Mouse (Mus musculus): ENCODE results near the gene Slc25a39. TPM values are rescaled to one million over a fixed set of nuclear protein-coding genes. Genes with fewer than 3 reads are reported as not detected.
A peak's percentile ranks its signal among the peaks of the same experiment; 100 is the strongest.
"Not testable (repeated sequence)": the region's sequence is repeated elsewhere in the genome, so short reads cannot be mapped to it uniquely, and the experiment has no call there.

Gene Slc25a39
- polyA plus RNA-seq, 1 experiment = 1,128 TPM

DNA sequence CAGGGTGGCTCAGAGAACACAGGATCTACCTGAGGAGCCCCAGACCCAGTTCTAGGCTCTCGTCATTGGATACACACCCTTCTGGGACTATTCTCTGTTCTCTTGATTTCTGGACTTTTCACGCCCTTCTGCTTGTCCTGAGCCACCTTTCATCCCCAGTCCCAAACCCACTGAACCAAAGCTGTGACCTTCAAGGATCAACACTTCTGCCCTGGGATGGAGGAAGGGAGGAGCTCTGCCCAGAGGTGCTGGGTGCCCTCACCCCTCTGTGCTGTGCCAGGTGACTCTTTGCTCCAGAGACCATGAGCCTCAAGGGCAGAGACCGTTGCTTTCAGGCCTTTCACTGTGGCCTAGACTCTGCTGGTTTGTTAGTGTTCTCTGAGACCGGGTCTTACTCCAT is 38.5 kb downstream of the Slc25a39 start:
- H3K4me3 ChIP-seq (ENCODE audit: insufficient read depth, low read depth, low read length) = no peak overlapping the region
- WGBS = 45% methylated on average over 4 of the region's 4 CpGs
- H3K36me3 ChIP-seq (ENCODE audit: control insufficient read depth, insufficient read depth, low read length) = no peaks in the 10 kb centered on the region
- no peak for TF ChIP-seq POLR2A (IDR thresholded peaks at IDR 0.05; ENCODE audit: low read depth, low read length)
- TF ChIP-seq CTCF (conservative IDR thresholded peaks at IDR 0.05; ENCODE audit: insufficient read depth, insufficient read length, low read depth, low read length) = no peak
- H3K27ac ChIP-seq (ENCODE audit: insufficient read depth, low read depth, low read length) = peak overlapping the region; percentile 90
- H3K27me3 ChIP-seq (replicated peaks; ENCODE audit: control insufficient read depth, insufficient read depth, low read length) = no peaks in the 10 kb centered on the region
- peaks cover 12% of the 10 kb centered on the region; the same call in 1 of the 2 replicates for H3K4me1 ChIP-seq (ENCODE audit: control insufficient read depth, insufficient read depth, low read length)
- DNase-seq = peak; percentile 89

DNA sequence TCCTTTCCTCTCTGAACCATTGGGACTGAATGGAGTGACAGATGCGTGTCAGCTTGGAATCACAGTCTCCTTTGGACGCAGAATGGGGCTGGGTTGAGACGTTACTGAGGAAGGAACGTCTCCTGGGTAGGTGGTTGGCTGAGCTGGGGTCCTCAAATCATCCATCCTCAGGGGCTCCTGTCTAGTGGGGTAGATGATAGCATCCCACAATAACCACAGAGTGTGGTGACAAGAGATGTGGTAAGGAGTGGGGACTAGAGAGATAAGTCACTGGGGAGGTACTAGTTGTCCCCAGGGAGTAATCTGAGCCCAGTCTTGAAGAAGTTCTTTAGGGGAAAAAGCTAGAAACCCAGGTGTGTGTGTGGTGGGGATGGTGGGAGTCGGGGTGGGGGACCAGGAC is 39.4 kb downstream of the Slc25a39 start:
- H3K36me3 ChIP-seq (ENCODE audit: control insufficient read depth, insufficient read depth, low read length) = no peaks in the 10 kb centered on the region
- peak overlapping the region; percentile 61 for H3K27ac ChIP-seq (ENCODE audit: insufficient read depth, low read depth, low read length)
- H3K4me1 ChIP-seq (ENCODE audit: control insufficient read depth, insufficient read depth, low read length) = peaks cover 12% of the 10 kb centered on the region; the same call in 1 of the 2 replicates
- DNase-seq = no peak
- H3K27me3 ChIP-seq (replicated peaks; ENCODE audit: control insufficient read depth, insufficient read depth, low read length) = no peaks in the 10 kb centered on the region
- TF ChIP-seq POLR2A (IDR thresholded peaks at IDR 0.05; ENCODE audit: low read depth, low read length) (no peak), CTCF (conservative IDR thresholded peaks at IDR 0.05; ENCODE audit: insufficient read depth, insufficient read length, low read depth, low read length) (no peak)
- WGBS = 91% methylated on average over 5 of the region's 5 CpGs
- H3K4me3 ChIP-seq (ENCODE audit: insufficient read depth, low read depth, low read length) = no peak overlapping the region

DNA sequence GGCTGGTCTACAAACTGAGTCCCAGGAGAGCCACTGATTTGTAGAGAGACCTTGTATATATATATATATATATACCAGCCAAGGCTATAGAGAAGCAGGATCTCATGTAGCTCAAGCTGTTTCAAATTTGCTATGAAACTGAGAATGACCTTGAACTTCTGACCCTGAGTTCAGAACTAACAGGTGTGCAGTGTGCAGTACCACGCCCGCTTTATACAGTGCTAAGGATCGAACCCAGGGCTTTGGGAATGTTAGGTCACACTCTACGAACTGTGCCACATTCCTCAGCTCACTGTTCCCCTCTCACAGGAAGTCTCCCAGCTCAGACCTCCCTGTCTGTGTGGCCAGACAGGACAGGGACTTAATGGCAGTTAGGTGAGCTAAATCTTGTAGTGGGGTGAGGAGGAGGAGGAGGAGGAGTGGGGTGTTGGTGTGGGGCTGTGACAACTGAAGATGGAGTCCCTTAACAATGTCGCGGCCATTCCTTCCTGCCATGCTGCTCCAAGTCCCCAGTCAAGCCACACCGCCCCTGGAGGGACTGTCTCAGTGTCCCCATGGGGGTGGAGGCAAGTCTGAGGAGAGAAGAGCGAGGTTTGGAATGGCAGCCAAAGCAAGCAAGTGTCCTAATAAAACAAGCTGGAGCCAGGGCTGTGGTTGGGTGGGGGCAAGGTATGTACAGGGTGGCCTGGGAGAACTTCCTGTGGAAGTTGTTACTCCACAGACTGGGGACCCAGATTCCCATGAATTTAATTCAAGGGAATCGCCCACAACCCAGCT is 40.1 kb downstream of the Slc25a39 start:
- H3K4me1 ChIP-seq (ENCODE audit: control insufficient read depth, insufficient read depth, low read length) = peaks cover 12% of the 10 kb centered on the region; the same call in 1 of the 2 replicates
- no peaks in the 10 kb centered on the region for H3K27me3 ChIP-seq (replicated peaks; ENCODE audit: control insufficient read depth, insufficient read depth, low read length)
- no peak for DNase-seq
- no peaks in the 10 kb centered on the region for H3K36me3 ChIP-seq (ENCODE audit: control insufficient read depth, insufficient read depth, low read length)
- TF ChIP-seq POLR2A (IDR thresholded peaks at IDR 0.05; ENCODE audit: low read depth, low read length) = no peak
- no peak for TF ChIP-seq CTCF (conservative IDR thresholded peaks at IDR 0.05; ENCODE audit: insufficient read depth, insufficient read length, low read depth, low read length)
- WGBS = 77% methylated on average over 9 of the region's 9 CpGs
- H3K27ac ChIP-seq (ENCODE audit: insufficient read depth, low read depth, low read length) = no peak overlapping the region
- no peak overlapping the region for H3K4me3 ChIP-seq (ENCODE audit: insufficient read depth, low read depth, low read length)

DNA sequence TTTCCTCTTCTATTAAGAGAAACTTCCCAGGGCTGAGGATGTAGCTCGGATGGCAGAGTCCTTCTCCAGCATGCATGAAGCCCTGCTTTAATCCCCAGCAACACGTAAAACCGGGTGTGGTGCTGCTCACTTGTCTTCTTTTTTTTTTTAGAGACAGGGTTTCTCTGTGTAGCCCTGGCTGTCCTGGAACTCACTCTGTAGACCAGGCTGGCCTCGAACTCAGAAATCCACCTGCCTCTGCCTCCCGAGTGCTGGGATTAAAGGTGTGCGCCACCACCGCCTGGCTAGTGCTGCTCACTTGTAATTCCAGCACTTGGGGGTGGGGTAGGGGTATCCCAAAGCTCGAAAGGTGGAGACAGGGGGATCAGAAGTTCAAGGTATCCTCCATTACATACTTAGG is 41.6 kb downstream of the Slc25a39 start, which contains the start of gene Slc4a1:
Gene Slc4a1, minus strand, starts transcription at position 101 of the 400 bp plus-strand sequence.
- not testable (repeated sequence) for DNase-seq; H3K4me3 ChIP-seq (ENCODE audit: insufficient read depth, low read depth, low read length); H3K27me3 ChIP-seq (replicated peaks; ENCODE audit: control insufficient read depth, insufficient read depth, low read length); H3K36me3 ChIP-seq (ENCODE audit: control insufficient read depth, insufficient read depth, low read length); H3K27ac ChIP-seq (ENCODE audit: insufficient read depth, low read depth, low read length)
- H3K4me1 ChIP-seq (ENCODE audit: control insufficient read depth, insufficient read depth, low read length) = peaks cover 12% of the 10 kb centered on the region; the same call in 1 of the 2 replicates
- WGBS = 92% methylated on average over 8 of the region's 8 CpGs

DNA sequence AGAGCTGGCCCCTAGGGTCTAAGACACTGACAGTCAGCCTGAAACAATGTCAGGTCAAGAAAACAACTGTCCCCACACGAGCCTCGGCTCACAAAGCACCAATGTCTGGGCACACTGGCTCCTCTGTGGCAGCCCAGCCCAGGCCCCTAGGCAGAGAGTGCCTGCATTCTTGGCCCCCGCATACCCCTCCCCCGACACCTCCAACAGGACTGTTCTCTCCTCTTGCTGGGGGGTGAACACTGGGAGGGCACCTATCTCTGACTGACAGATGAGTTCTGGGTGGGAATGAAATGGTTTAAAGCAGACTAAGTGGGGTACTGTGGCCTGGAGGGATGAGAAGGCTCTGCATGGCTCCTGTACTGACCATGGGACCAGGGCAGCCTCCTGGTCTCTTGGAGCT is 42.0 kb downstream of the Slc25a39 start:
- Histone ChIP-seq H3K27ac (ENCODE audit: insufficient read depth, low read depth, low read length) (no peak overlapping the region), H3K4me1 (ENCODE audit: control insufficient read depth, insufficient read depth, low read length) (peaks cover 12% of the 10 kb centered on the region; the same call in 1 of the 2 replicates), H3K36me3 (ENCODE audit: control insufficient read depth, insufficient read depth, low read length) (no peaks in the 10 kb centered on the region), H3K4me3 (ENCODE audit: insufficient read depth, low read depth, low read length) (no peak overlapping the region), H3K27me3 (replicated peaks; ENCODE audit: control insufficient read depth, insufficient read depth, low read length) (no peaks in the 10 kb centered on the region)
- WGBS = 73% methylated on average over 4 of the region's 4 CpGs
- no peak for DNase-seq
- TF ChIP-seq POLR2A (IDR thresholded peaks at IDR 0.05; ENCODE audit: low read depth, low read length) = no peak
- TF ChIP-seq CTCF (conservative IDR thresholded peaks at IDR 0.05; ENCODE audit: insufficient read depth, insufficient read length, low read depth, low read length) = no peak

DNA sequence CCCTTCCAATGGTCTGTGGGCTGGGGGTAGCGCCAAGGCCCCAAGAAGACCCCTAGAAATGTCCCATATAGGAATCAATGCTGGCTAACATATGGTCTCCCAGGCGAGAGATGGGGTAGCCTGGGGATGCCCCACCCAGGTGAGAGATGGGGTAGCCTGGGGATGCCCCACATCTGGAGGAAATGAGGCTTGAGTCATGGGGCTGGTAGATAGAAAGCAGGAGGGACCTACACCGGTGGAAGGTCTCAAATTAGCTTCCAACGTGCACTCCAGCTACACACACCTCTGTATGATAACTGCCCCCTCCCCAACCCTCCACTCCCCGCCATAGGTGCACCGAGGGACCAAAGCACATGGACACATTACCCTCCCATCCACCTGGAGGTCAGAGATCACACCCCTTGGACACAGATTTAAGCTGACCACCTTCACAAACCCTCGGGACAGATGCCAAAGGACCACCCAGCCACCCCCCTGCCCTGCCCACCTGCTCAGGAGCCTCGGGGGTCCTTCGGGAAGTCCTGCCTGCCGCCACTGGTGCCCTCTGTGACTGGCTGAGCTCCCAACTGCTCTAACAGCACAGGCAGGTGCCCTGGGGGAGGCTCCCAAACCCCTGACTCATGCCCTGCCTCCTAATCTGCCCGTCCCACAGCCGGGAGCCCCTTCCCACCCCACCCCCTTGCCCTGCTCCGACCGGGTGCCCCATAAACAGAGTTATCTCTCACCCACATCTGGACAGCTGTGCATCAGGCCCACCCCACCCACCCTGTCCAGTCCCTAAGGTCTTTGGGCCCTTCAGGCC is 43.0 kb downstream of the Slc25a39 start:
- Histone ChIP-seq H3K27me3 (replicated peaks; ENCODE audit: control insufficient read depth, insufficient read depth, low read length) (no peaks in the 10 kb centered on the region), H3K4me1 (ENCODE audit: control insufficient read depth, insufficient read depth, low read length) (peaks cover 11% of the 10 kb centered on the region; the same call in 1 of the 2 replicates), H3K36me3 (ENCODE audit: control insufficient read depth, insufficient read depth, low read length) (no peaks in the 10 kb centered on the region), H3K4me3 (ENCODE audit: insufficient read depth, low read depth, low read length) (no peak overlapping the region), H3K27ac (ENCODE audit: insufficient read depth, low read depth, low read length) (no peak overlapping the region)
- no peak for TF ChIP-seq POLR2A (IDR thresholded peaks at IDR 0.05; ENCODE audit: low read depth, low read length)
- TF ChIP-seq CTCF (conservative IDR thresholded peaks at IDR 0.05; ENCODE audit: insufficient read depth, insufficient read length, low read depth, low read length) = no peak
- 76% methylated on average over 14 of the region's 14 CpGs for WGBS
- DNase-seq = no peak

DNA sequence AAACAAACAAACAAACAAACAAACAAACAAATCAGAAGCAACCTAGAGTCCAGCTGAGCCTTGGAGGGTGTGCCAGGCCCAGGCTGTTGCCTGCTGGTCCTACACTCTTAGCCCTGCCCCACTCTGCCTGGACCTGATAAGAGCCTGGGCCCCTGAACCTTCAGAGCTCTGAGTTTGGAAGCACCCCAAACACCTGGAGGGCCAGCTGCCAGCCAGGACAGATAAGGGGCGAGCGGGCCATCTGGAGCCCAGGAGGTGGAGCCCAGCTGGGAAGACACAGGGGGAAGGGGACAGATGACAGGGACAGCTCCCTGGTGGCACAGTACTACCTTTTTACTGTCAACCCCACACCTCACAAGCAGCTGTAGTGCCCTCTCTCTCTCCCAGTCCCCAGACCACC is 44.1 kb downstream of the Slc25a39 start:
- Histone ChIP-seq H3K36me3 (ENCODE audit: control insufficient read depth, insufficient read depth, low read length) (no peaks in the 10 kb centered on the region), H3K27ac (ENCODE audit: insufficient read depth, low read depth, low read length) (no peak overlapping the region), H3K4me3 (ENCODE audit: insufficient read depth, low read depth, low read length) (no peak overlapping the region), H3K4me1 (ENCODE audit: control insufficient read depth, insufficient read depth, low read length) (0 out of 2 replicates have a peak, but pooled peaks cover 2% of the 10 kb centered on the region), H3K27me3 (replicated peaks; ENCODE audit: control insufficient read depth, insufficient read depth, low read length) (no peaks in the 10 kb centered on the region)
- WGBS = 71% methylated on average over 2 of the region's 2 CpGs
- TF ChIP-seq POLR2A (IDR thresholded peaks at IDR 0.05; ENCODE audit: low read depth, low read length) = no peak
- TF ChIP-seq CTCF (conservative IDR thresholded peaks at IDR 0.05; ENCODE audit: insufficient read depth, insufficient read length, low read depth, low read length) = no peak
- DNase-seq = no peak

Measured in kidney, adult 2 months (tissue).